Mouse (Mus musculus): ENCODE data around the gene Zfyve1.

Zfyve1 gene

DNA sequence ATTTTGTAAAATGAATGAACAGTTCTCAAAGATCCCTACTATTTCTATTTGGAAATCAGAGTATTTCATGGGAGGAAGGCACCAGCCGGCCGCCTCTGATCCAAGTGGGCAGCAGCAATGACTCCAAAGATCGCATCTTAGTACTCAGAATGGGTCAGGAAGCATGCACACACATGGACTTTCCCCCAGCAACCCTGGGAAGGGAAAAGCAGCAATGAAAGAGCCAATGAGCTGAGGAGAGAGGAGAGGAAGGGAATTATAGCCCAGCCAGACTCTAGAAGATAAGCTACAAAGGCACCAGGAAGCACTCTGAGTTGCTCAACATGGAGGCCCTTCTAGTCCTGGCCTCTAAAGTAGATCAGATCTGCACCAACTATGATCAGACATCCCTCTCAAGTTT lies 16.7 kb downstream of the Zfyve1 start:
- DNase-seq (ENCODE audit: low spot score in 2 of 2), result no peak

DNA sequence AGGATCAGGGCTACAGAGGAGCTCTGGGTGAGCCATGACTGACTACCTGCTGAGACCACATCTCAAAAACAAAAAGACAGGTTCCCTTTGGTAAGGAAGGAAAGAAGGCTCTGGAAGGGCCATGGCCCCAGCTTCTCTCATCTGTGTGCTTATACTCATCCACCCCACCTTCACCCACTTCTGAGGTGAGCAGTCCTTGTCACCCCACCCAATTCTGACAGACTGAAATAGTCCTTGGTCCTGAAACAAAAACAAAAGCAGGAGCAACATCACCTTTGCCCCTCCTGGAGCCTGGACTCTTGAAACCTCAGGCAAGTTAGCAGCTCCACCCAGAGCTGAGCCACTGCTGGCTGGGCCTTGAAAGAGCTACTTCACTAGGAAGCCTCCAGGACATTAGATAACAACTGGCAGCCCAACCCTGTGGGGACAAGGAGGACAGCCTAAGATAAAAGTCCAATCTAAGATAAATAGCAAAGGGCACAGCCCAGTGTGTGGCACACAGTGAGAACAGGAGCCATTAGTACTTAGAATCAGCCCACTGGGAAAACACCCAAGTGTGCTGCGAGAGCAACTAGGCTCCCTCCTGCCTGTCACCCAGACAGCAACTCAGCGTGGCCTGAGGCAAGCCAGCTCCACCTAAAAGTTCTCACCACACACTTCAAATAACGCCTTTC lies 18.0 kb downstream of the Zfyve1 start:
- DNase-seq (ENCODE audit: low spot score in 2 of 2), result no peak

DNA sequence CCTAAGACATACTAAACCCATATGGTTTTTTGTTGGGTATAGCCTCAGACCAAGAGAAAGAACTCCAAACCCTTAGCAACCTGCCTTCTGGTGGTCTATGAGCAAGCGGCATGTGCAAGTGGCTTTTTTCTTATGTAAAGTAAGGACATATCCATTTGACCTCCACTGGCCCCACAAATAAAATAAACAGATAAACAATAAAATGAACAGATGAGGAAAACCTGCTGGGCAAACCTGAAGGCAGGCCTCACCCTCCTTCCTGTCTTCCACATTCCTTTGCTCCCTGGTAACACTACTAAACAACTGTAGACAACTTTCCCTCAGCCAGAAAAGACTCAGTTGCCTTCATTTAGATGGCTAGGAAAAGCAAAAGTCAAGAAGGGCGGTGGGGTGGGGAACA lies 18.7 kb downstream of the Zfyve1 start:
- DNase-seq (ENCODE audit: low spot score in 2 of 2), result no peak

DNA sequence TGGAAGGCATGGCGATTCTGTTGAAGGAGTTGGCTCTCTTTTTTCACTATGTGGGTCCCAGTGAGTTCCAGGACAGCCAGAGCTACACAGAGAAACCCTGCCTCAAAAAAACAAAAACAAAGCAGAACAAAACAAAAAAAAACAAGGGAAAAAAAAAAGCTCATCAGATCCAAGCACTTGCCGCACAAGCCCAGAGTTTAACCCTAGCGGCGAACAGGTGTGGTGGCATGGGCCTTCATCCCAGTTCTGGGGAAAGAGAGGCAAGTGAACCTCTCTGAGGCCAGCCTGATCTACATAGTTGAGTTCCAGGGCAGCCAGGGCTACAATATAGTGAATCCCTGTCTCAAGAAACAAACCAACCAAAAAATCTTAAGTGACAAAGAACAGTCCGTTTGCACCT lies 19.6 kb downstream of the Zfyve1 start:
- no peak for DNase-seq (ENCODE audit: low spot score in 2 of 2)

DNA sequence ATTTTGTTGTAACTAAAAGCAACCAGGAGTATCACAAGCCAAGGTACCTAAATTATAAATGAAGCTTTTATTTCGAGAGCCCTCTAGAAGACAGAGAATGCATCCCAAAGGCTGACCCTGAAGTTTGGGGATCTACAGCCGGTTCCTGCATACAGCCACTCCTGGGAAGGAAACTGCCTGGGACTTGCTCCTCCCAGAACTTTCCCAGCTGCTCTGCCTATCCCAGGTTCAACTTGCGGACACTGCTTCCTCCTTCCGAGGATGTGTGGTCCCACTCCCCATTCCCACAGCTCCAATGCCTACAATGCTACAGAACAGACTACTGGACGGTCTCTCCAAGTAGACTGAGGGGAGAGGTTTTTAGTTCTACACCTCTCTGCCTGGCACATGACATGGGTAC lies 24.3 kb downstream of the Zfyve1 start:
- DNase-seq (ENCODE audit: low spot score in 2 of 2), result no peak

DNA sequence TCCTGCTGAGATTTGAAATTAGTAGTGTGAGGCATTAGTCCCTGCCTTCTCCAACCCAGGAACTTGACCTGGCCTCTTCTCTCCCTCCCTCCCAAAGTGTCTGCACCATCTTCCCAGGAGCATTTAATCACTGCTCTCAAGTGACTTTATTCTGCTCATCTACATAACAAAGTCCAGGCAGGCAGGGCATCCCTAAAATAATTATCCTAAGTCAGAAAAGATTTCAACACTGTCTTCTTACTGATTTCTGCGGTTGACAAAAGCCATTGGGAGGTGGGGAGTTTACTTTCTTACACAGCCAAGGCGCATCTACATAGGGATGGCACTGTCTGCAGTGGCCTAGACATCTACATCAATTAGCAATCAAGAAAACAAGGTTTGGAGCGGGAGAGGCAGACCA lies 27.2 kb downstream of the Zfyve1 start:
- DNase-seq (ENCODE audit: low spot score in 2 of 2), result no peak

DNA sequence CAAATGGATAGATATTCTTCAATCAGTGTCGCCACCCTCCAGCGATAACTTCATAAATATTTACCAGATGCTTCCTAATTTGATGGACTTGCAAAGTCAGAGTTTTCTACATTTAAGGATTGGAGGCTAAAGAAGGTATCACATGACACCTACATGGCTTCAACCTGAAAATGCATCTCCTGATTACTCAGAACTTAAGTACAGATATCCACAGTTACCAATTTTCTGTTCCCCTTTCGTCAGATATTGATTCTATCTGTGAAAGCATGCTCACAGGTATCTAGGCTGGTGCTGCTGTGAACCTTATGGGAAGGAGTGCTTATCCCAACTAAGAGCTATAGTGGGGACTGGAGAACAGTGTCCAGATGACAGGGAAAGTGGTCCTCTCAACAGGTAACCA lies 34.4 kb downstream of the Zfyve1 start:
- no peak for DNase-seq (ENCODE audit: low spot score in 2 of 2)

DNA sequence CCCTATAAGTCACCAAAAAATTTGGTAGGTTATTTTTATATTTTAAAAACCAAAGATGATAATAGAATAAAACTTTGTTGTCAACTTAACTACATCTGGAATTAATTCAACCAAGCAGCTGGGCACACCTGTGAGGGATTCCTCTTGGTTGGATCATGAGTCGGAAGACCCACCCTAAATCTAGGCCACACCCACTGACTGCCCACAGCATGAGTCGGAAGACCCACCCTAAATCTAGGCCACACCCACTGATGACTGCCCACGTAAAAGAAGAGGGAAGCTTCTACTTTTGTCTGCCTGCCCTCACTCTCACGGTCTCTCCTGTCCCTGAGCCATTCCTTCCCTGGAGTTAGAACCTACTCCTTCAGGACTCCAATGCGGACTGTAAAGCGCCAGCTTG lies 36.8 kb downstream of the Zfyve1 start:
- no peak for DNase-seq (ENCODE audit: low spot score in 2 of 2)

DNA sequence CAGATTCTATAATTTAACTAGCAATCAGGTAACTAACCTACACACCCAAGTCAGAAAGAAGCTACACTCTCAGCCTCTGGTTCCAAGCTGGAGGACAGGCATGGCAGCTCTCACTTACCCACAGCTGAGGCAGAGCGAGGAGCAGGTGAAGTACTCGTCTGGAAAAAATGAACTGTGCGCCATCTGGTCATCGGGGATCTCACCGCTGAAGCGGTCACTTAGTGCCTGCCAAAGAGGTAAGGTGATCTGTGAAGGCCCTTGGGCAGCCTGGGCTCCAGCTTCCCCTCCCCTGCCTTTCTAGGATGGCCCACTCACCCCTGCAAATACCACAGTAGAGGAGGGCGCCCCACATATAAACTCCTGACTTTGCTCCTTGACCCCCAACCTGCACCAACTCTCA lies 38.5 kb downstream of the Zfyve1 start:
- no peak for DNase-seq (ENCODE audit: low spot score in 2 of 2)

DNA sequence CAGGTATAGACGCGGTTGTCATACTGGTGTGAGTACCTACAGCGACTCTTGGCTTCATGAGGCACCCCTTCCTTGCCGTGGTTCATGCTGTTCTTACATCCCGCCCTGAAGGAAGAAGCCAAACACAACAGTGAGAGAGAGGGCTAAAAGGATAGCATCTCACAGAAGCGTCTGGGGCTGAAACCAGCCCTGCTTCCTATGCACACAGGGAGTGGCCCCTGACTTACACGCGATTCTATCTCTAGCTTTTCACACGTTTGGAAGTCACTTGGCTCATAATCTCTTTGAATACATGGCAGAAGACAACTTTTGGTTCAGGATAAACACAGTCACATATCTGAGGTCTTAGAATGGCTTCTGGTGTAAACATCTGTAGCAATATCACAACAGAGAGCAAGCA lies 41.4 kb downstream of the Zfyve1 start:
- DNase-seq (ENCODE audit: low spot score in 2 of 2), result no peak

DNA sequence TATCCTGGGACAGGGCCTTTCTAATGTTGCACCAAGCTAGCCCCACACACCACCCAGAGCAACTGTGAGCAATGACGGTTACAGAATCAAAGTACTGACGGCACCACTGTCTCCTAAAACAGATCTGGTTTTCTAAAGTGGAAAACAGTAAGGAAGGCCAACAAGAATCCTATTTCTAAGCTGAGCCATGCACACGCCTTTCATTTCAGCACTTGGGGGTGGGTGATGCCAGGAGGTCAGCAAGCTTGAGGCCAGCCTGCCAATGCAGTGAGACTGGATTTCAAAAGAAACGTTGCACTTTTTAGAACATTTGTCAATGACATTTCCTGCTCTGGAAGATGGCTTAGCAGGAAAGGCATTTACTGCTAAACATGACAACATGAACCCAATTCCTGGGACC lies 43.2 kb downstream of the Zfyve1 start:
- no peak for DNase-seq (ENCODE audit: low spot score in 2 of 2)

DNA sequence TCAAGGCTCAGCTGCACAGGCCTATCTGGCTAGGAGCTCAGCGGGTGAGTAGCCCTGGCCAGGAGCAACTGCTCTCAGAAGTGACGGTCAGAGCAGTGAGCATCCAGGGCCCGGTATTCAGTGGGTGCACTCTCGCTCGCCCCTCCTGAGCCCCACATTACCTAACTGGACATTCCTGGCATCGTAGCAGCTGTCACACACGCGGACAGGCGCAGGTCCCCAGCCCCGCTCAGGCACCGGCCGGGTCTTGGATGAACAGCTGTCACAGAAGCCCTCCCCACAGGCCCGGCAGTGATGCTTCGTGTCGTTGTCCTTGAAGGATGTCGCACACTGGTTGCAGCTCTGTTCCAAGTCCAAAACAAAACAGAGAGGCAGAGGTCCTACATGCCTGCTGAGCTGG lies 45.7 kb downstream of the Zfyve1 start:
- DNase-seq (ENCODE audit: low spot score in 2 of 2), result no peak

DNA sequence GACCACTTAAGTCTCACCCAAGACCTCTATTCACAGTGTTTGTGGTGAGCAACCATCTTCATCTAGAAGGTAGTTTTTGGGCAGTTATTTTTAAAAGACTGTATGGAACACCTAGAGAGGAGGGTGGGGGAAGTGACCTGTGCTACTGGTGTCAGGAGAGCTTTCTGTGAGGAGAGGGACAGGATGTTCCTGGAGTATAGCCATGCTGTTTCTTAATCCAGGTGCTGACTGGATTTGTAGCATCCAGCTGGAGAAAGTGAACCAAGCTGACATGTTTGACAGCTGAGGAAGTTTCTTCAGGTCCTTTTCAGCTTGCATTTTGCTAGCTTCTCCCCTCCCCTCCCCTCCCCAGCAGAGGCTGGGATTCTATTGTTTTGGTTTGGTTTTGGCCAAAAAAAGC lies 52.2 kb downstream of the Zfyve1 start:
- DNase-seq (ENCODE audit: low spot score in 2 of 2), result no peak

DNA sequence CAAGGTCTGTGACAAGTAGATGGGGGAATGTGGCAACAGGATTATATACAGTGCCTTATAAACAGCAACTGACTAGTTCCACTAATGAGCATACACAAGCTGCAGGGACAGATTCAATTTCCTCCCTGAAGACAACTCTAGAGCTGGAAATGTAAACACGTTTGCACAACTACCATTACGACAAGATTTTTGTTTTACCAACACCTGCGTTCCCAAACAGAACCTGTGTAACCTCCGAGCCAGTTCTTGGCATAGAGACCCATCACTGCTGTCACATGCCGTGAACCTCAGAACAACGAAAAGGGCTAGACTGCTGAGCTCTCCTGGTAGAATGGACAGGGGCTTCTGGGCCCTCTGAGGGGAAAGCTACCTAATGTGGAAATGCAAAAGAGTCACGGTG lies 53.0 kb downstream of the Zfyve1 start:
- DNase-seq (ENCODE audit: low spot score in 2 of 2), result no peak

DNA sequence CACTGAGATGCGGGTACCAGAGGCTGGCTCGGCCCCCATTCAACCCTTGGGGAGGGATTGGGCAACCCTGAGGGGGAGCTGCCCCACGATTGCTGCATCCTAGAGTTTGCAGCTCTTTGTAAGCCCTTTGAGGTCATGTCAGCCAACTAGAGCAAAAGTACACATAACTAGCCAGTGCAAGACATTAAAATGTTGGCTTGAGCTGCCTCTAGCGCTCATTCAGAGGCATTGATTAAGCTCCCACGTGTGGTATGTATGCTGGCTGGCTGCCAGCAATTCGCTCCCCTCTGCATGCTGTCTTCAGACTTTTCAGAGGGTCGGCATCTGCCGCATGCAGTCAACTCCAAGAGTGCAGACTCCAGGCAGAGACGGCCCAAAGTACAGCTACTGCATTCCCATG lies 61.0 kb downstream of the Zfyve1 start:
- DNase-seq (ENCODE audit: low spot score in 2 of 2), result peak in 1 of 2 experiments; percentile 49

DNA sequence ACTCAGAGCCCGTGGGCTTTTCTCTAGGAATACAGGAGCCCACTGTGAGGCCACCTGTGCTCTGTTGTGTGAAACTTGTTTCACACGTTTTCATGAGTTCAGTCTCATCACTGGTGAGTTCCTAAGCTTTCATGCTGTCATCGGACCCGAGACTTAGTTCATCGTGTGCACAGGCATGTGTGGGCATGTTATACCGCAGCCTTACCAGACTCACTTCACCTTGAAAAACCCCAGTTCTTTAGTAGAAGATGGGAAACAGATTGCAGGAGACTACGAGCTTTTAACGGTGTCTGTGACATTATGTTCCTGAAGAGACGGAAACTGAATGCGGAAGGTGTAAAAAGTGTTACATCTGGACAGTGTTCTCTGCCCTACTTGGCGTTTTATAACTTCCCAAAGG lies 61.6 kb downstream of the Zfyve1 start:
- DNase-seq (ENCODE audit: low spot score in 2 of 2), result no peak

DNA sequence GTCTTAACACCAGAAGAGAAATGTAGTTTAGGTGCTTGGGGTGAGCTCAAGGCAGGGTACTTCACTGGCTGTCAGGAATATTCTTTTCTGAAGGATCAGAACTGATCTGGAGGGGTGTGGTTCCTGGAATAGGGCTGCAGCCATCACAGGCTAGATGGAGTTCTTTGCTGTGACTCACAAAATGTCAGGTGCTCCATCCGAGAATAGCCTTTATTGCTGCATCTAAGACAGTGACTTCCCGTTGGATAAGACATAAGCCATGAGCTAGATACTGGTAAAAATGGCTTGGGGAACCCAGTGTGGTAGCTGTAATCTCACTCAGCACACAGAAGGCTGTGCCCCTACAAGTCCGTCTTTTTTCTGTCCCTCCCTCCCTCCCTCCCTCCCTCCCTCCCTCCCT lies 62.8 kb downstream of the Zfyve1 start:
- DNase-seq (ENCODE audit: low spot score in 2 of 2), result no peak

DNA sequence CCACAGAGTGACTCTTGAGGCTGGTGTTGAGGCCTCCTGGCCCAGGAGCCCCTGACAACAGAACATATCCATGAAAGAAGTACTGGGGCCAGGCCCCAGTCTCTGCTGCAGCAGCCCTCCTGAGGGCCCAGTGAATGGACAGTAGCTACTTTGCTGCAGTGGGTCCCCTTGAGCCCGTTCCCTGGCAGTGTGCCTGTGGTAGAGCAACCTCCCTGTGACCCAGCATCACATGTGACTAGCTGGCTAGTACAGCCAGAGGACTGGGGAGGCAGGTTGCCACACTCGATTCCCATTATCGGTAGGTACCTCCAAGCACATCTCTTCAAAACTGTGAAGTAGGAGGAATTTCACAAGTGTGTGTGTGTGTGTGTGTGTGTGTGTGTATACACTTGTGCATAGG lies 64.1 kb downstream of the Zfyve1 start:
- no peak for DNase-seq (ENCODE audit: low spot score in 2 of 2)

DNA sequence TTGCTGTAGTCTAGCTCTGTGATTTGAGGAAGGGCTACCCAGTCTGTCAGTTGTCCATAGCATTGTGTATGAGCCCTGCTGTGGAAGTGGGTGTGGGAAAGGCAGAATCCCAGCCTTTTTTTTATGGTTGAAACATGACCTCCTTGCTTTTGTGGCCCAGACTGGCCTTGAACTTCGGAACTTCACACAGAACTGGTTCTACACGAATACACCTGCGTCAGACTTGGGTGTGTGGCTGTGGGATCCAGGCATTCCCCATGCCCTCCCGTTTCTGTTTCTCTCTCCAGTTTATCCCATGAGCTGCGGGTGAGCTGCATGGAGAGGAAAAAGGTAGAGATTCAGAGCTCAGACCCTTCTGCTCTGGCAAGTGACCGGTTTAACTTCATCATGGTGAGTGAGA lies 65.0 kb downstream of the Zfyve1 start:
- DNase-seq (ENCODE audit: low spot score in 2 of 2), result no peak

DNA sequence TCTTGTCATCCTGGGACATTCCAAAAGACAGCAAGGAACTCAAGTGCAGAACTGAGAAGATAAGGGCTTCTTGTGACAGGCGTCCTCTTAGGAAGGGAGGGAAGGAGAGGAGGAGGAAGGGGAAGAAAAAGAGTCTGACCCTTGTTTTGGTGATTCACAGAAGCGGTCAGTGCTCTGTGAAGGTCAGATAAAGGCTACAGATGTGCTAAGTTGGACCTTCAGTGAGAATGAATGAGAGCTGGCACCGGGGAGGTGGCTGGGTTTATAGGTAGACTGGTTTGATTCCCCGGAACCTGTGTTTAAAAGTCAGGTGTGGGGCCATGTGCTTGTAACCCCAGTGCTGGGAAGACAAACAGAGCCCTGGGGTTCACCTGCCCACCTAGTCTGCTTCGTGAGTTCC lies 68.4 kb downstream of the Zfyve1 start:
- DNase-seq (ENCODE audit: low spot score in 2 of 2), result no peak

DNA sequence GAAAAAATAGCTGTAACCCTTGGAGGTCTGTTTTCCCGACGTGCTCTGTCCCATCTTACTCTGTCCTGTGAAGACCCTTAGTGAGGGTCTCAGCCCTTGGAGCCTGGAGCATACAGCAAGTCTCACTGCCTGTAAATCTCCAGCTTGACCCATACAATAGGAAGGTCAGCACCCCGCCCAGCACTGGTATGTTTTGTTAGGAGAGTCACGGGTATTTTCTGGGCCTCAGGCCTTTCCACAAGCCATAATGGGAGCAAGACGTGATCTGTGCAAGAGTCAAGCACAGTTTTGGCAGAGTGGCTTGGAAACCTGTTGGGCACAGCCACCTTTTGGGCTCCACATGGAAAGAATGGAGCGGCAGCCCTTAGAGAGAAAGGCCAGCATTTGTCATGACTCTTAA lies 69.2 kb downstream of the Zfyve1 start:
- no peak for DNase-seq (ENCODE audit: low spot score in 2 of 2)

DNA sequence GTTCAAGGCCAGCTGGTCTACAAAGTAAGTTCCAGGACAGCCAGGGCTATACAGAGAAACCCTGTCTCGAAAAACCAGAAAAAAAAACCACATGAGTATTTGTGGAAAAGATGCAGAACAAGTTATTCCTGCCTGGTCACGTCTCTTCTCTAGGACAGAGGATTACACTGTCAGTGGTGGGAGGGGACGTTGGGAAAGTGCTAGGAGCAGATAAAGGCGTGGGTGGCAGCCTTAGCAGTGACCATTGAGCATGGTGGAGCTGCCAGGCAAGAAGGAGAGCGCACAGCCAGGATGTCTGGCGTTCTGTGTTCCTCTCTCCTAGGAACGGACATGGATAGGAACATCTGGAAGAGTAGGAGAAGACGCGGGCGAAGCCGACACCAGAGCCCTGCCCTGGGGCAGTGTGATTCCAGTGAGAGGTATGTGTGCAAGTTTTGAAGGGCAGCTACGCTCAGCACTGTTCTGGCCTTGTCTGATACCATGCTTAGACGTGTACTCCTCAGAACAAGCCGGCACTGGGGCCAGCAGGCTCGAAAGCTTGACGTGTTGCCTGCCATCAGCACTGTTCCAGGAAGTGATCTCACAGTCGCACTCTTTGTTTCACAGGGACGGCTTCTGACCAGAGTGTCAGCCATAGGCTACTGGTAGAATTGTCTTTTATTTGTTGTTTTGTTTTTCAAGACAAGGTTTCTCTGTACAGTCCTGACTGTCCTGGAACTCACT lies 71.0 kb downstream of the Zfyve1 start:
- no peak for DNase-seq (ENCODE audit: low spot score in 2 of 2)

DNA sequence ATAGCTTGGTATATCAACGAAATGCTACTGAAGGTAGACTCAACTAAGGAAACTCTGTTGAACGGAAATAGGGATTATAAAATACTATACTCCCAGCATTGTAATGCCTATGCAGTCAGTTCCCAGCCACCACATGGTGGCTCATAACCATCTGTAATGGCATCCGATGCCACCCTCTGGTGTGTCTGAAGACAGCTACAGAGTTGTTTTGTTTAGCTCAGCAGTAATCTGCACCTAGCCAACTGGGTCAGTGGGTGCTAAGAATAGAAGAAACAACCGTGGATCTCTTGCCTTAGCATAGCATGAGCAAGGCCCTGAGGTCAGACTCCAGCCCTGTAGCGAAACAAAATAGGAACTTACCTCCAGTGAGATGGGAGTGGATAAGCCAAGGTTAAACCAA lies 72.7 kb downstream of the Zfyve1 start:
- DNase-seq (ENCODE audit: low spot score in 2 of 2), result no peak

DNA sequence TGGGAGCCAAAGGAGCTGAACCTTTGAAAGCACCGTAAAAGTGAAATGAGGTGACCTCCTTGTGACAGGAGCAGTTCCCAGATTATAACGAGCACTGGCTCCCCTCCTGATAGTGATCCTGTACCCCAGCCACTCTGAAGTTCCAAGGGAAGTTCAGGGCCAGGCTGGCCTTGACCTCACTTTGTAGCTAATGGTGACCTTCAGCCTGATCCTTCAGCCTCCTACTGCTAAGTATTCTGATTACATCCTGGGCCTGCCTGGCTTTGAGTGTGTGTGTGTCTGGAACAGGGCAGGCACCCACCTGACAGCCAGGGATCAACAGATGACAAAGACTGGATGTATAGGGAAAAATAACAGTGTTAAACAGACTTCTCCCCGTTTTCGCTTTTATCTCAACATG lies 73.1 kb downstream of the Zfyve1 start:
- no peak for DNase-seq (ENCODE audit: low spot score in 2 of 2)

All from cerebellum, postnatal 4 days (tissue).